10 mouse cellular contexts compared by ENCODE assay signal in genomic region chr10:71291801-71292200, GRCm38 (mm10). TPM values are rescaled to one million over a fixed set of nuclear protein-coding genes. Genes with fewer than 3 reads are reported as not detected.
DNase-seq lines count a peak whose midpoint lies in the region; ATAC-seq lines count a peak whose summit lies in the region.
"Had no signal": no experiment of that assay in that cellular context is flagged by ENCODE, and none has a peak within 500 bp of the region (broad histone marks: within the 10 kb centered on the region; RNA-seq: fewer than 3 reads in every experiment).

No protein-coding gene starts in this region.

- H3K9ac ChIP-seq in forebrain, embryonic 13.5 days = no peak overlapping the region
- H3K9ac ChIP-seq in forebrain, embryonic 15.5 days (replicated peaks) = no peak overlapping the region
- no peak overlapping the region for H3K9ac ChIP-seq in midbrain, embryonic 11.5 days (ENCODE audit: low read length)
- no peak overlapping the region for H3K9ac ChIP-seq in midbrain, embryonic 15.5 days
- H3K9ac ChIP-seq in limb, embryonic 13.5 days = no peak overlapping the region

- H3K4me2 ChIP-seq in forebrain, embryonic 13.5 days = peak overlapping the region; percentile 22; the same call in 1 of the 2 replicates
- no peak overlapping the region for H3K4me2 ChIP-seq in forebrain, embryonic 15.5 days (replicated peaks)
- H3K4me2 ChIP-seq in midbrain, embryonic 11.5 days = peak overlapping the region; percentile 10; the same call in 1 of the 2 replicates
- no peak overlapping the region for H3K4me2 ChIP-seq in midbrain, embryonic 15.5 days
- H3K4me2 ChIP-seq in limb, embryonic 13.5 days (replicated peaks) = peak overlapping the region; percentile 43

- DNase-seq in midbrain, embryonic 11.5 days (ENCODE audit: low spot score, missing footprints) = no peak
- peak; percentile 43 for DNase-seq in splenic B cell, adult 2 months (ENCODE audit: low read depth, low spot score)
- no peak for DNase-seq in layer of hippocampus, adult 9-10 months (ENCODE audit: low spot score)
- no peak for DNase-seq in gastrocnemius, adult 8-10 months (ENCODE audit: low spot score in 2 of 2)
- DNase-seq: cerebellum, postnatal 10 days; heart, adult 18-20 months had no signal

- H3K36me3 ChIP-seq in forebrain, embryonic 13.5 days (ENCODE audit: poor library complexity, severe bottlenecking) = no peaks in the 10 kb centered on the region
- H3K36me3 ChIP-seq in forebrain, embryonic 15.5 days = no peaks in the 10 kb centered on the region
- no peaks in the 10 kb centered on the region for H3K36me3 ChIP-seq in midbrain, embryonic 11.5 days (ENCODE audit: control insufficient read depth, insufficient read depth, low read length)
- H3K36me3 ChIP-seq in midbrain, embryonic 15.5 days (replicated peaks) = no peaks in the 10 kb centered on the region
- H3K36me3 ChIP-seq in limb, embryonic 13.5 days = no peaks in the 10 kb centered on the region
- no peaks in the 10 kb centered on the region for H3K36me3 ChIP-seq in splenic B cell, adult 2 months (ENCODE audit: control insufficient read depth, insufficient read depth, low read length, poor library complexity, severe bottlenecking)

- WGBS in forebrain, embryonic 13.5 days = 23% methylated on average over 4 of the region's 4 CpGs
- WGBS in forebrain, embryonic 15.5 days = 26% methylated on average over 4 of the region's 4 CpGs
- WGBS in midbrain, embryonic 11.5 days = 15% methylated on average over 4 of the region's 4 CpGs
- 16% methylated on average over 4 of the region's 4 CpGs for WGBS in midbrain, embryonic 15.5 days
- WGBS in limb, embryonic 13.5 days = 14% methylated on average over 4 of the region's 4 CpGs

- ATAC-seq in forebrain, embryonic 13.5 days = 0 out of 2 replicates have a peak, but pooled peaks have one; percentile 8
- ATAC-seq in forebrain, embryonic 15.5 days (replicated peaks) = no peak; the same call in 1 of the 2 replicates
- no peak for ATAC-seq in midbrain, embryonic 11.5 days (ENCODE audit: low FRiP score)
- ATAC-seq in midbrain, embryonic 15.5 days (replicated peaks) = no peak
- ATAC-seq in limb, embryonic 13.5 days (ENCODE audit: low FRiP score, low read depth) = peak; percentile 45

- no peak overlapping the region for H3K27ac ChIP-seq in forebrain, embryonic 13.5 days
- no peak overlapping the region for H3K27ac ChIP-seq in forebrain, embryonic 15.5 days (replicated peaks)
- H3K27ac ChIP-seq in midbrain, embryonic 11.5 days (ENCODE audit: low read depth, low read length) = no peak overlapping the region
- H3K27ac ChIP-seq in midbrain, embryonic 15.5 days = no peak overlapping the region
- H3K27ac ChIP-seq in limb, embryonic 13.5 days = no peak overlapping the region

- H3K4me3 ChIP-seq in forebrain, embryonic 13.5 days = no peak overlapping the region
- H3K4me3 ChIP-seq in forebrain, embryonic 15.5 days = no peak overlapping the region
- H3K4me3 ChIP-seq in midbrain, embryonic 11.5 days (ENCODE audit: low read depth, low read length) = no peak overlapping the region
- no peak overlapping the region for H3K4me3 ChIP-seq in midbrain, embryonic 15.5 days
- H3K4me3 ChIP-seq in limb, embryonic 13.5 days = no peak overlapping the region; the same call in 1 of the 2 replicates

- H3K27me3 ChIP-seq in forebrain, embryonic 13.5 days = 0 out of 2 replicates have a peak, but pooled peaks cover 2% of the 10 kb centered on the region
- H3K27me3 ChIP-seq in forebrain, embryonic 15.5 days = no peaks in the 10 kb centered on the region
- no peaks in the 10 kb centered on the region for H3K27me3 ChIP-seq in midbrain, embryonic 11.5 days (ENCODE audit: control insufficient read depth, insufficient read depth, low read length)
- H3K27me3 ChIP-seq in midbrain, embryonic 15.5 days (replicated peaks) = no peaks in the 10 kb centered on the region
- no peaks in the 10 kb centered on the region; the same call in 1 of the 2 replicates for H3K27me3 ChIP-seq in limb, embryonic 13.5 days
- no peaks in the 10 kb centered on the region for H3K27me3 ChIP-seq in splenic B cell, adult 2 months (ENCODE audit: control insufficient read depth, insufficient read depth, low read length, poor library complexity, severe bottlenecking)

- no peaks in the 10 kb centered on the region for H3K9me3 ChIP-seq in forebrain, embryonic 13.5 days (replicated peaks)
- no peaks in the 10 kb centered on the region for H3K9me3 ChIP-seq in forebrain, embryonic 15.5 days
- H3K9me3 ChIP-seq in midbrain, embryonic 11.5 days (ENCODE audit: control insufficient read depth, low read length) = no peaks in the 10 kb centered on the region
- no peaks in the 10 kb centered on the region for H3K9me3 ChIP-seq in midbrain, embryonic 15.5 days
- H3K9me3 ChIP-seq in limb, embryonic 13.5 days = no peaks in the 10 kb centered on the region

- H3K4me1 ChIP-seq in forebrain, embryonic 13.5 days = peaks cover 7% of the 10 kb centered on the region
- peaks cover 7% of the 10 kb centered on the region; the same call in 1 of the 2 replicates for H3K4me1 ChIP-seq in forebrain, embryonic 15.5 days
- H3K4me1 ChIP-seq in midbrain, embryonic 11.5 days (ENCODE audit: control insufficient read depth, insufficient read depth, low read length) = no peaks in the 10 kb centered on the region; the same call in 1 of the 2 replicates
- H3K4me1 ChIP-seq in midbrain, embryonic 15.5 days = no peaks in the 10 kb centered on the region
- H3K4me1 ChIP-seq in limb, embryonic 13.5 days = peaks cover 11% of the 10 kb centered on the region

RNA-seq across cellular contexts. Expression of gene Ube2d1, which starts 6.7 kb away (rescaled TPM):
- polyA plus RNA-seq in forebrain, embryonic 13.5 days (2015; fragmentation: Nextera tagmentation; extraction: Ambion mirVana) = 142 and 155 TPM in 2 replicates
- 173 and 175 TPM in 2 replicates for polyA plus RNA-seq in forebrain, embryonic 15.5 days (2015; fragmentation: Nextera tagmentation; extraction: Ambion mirVana)
- polyA plus RNA-seq in midbrain, embryonic 11.5 days (2014; fragmentation: Nextera tagmentation; extraction: Ambion mirVana) = 176 and 184 TPM in 2 replicates
- 169 and 180 TPM in 2 replicates for polyA plus RNA-seq in midbrain, embryonic 15.5 days (2015; fragmentation: Nextera tagmentation; extraction: Ambion mirVana)
- 69.2 and 73.5 TPM in 2 replicates for polyA plus RNA-seq in limb, embryonic 13.5 days (2015; fragmentation: Nextera tagmentation; extraction: Ambion mirVana)
- 100 to 1,000 TPM; 190 to 250 (median 197) TPM for total RNA-seq in gastrocnemius, adult 8-10 months (2022)

RNA-seq across cellular contexts. Expression of gene Cisd1, which starts 53.0 kb away (rescaled TPM):
- 221 and 227 TPM in 2 replicates for polyA plus RNA-seq in forebrain, embryonic 13.5 days (2015; fragmentation: Nextera tagmentation; extraction: Ambion mirVana)
- polyA plus RNA-seq in forebrain, embryonic 15.5 days (2015; fragmentation: Nextera tagmentation; extraction: Ambion mirVana) = 239 and 247 TPM in 2 replicates
- 152 and 155 TPM in 2 replicates for polyA plus RNA-seq in midbrain, embryonic 11.5 days (2014; fragmentation: Nextera tagmentation; extraction: Ambion mirVana)
- polyA plus RNA-seq in midbrain, embryonic 15.5 days (2015; fragmentation: Nextera tagmentation; extraction: Ambion mirVana) = 257 and 277 TPM in 2 replicates
- polyA plus RNA-seq in limb, embryonic 13.5 days (2015; fragmentation: Nextera tagmentation; extraction: Ambion mirVana) = 86.3 and 88.0 TPM in 2 replicates
- total RNA-seq in gastrocnemius, adult 8-10 months (2022) = 100 to 1,000 TPM; 235 to 275 (median 257) TPM

RNA-seq across cellular contexts. Expression of gene Tfam, which starts 53.7 kb away (rescaled TPM):
- 75.8 and 78.5 TPM in 2 replicates for polyA plus RNA-seq in forebrain, embryonic 13.5 days (2015; fragmentation: Nextera tagmentation; extraction: Ambion mirVana)
- polyA plus RNA-seq in forebrain, embryonic 15.5 days (2015; fragmentation: Nextera tagmentation; extraction: Ambion mirVana) = 61.2 and 63.2 TPM in 2 replicates
- 101 and 111 TPM in 2 replicates for polyA plus RNA-seq in midbrain, embryonic 11.5 days (2014; fragmentation: Nextera tagmentation; extraction: Ambion mirVana)
- 42.0 and 51.4 TPM in 2 replicates for polyA plus RNA-seq in midbrain, embryonic 15.5 days (2015; fragmentation: Nextera tagmentation; extraction: Ambion mirVana)
- 79.0 and 80.3 TPM in 2 replicates for polyA plus RNA-seq in limb, embryonic 13.5 days (2015; fragmentation: Nextera tagmentation; extraction: Ambion mirVana)
- total RNA-seq in gastrocnemius, adult 8-10 months (2022) = 10 to 100 TPM; 46.6 to 55.8 (median 49.7) TPM

RNA-seq across cellular contexts. Expression of gene Ipmk, which starts 55.8 kb away (rescaled TPM):
- 15.1 and 18.1 TPM in 2 replicates for polyA plus RNA-seq in forebrain, embryonic 13.5 days (2015; fragmentation: Nextera tagmentation; extraction: Ambion mirVana)
- 17.7 and 19.0 TPM in 2 replicates for polyA plus RNA-seq in forebrain, embryonic 15.5 days (2015; fragmentation: Nextera tagmentation; extraction: Ambion mirVana)
- polyA plus RNA-seq in midbrain, embryonic 11.5 days (2014; fragmentation: Nextera tagmentation; extraction: Ambion mirVana) = 24.8 and 24.9 TPM in 2 replicates
- 17.9 and 18.2 TPM in 2 replicates for polyA plus RNA-seq in midbrain, embryonic 15.5 days (2015; fragmentation: Nextera tagmentation; extraction: Ambion mirVana)
- polyA plus RNA-seq in limb, embryonic 13.5 days (2015; fragmentation: Nextera tagmentation; extraction: Ambion mirVana) = 10.2 and 11.2 TPM in 2 replicates
- total RNA-seq in gastrocnemius, adult 8-10 months (2022) = 10 to 100 TPM; 17.3 to 23.6 (median 18.5) TPM

Comparison
In these comparisons a context has a peak if more than half of its experiments do, and no peak if none do; other contexts are left out.
1. ATAC-seq: peak in forebrain, embryonic 13.5 days (single experiment) and limb, embryonic 13.5 days (single experiment); none in forebrain, embryonic 15.5 days (single experiment), midbrain, embryonic 11.5 days (single experiment) and midbrain, embryonic 15.5 days (single experiment).
2. H3K4me2 ChIP-seq: peak in forebrain, embryonic 13.5 days (single experiment), midbrain, embryonic 11.5 days (single experiment) and limb, embryonic 13.5 days (single experiment); none in forebrain, embryonic 15.5 days (single experiment) and midbrain, embryonic 15.5 days (single experiment).